Mouse (Mus musculus): ENCODE measurements around the gene Osbpl7. TPM values are rescaled to one million over a fixed set of nuclear protein-coding genes. Genes with fewer than 3 reads are reported as not detected.

Osbpl7 gene
- total RNA-seq, 2 experiments from 2014 or later = 7.9 to 24.4 TPM

Other genes with a start within 250 kb of the Osbpl7 start
- 22.2 and 39.8 TPM in 2 replicates for gene Nfe2l1, start 220.7 kb upstream of the Osbpl7 start, total RNA-seq (2014; fragmentation: Nextera tagmentation)
- 35.2 and 39.9 TPM in 2 replicates for gene Nfe2l1, start 220.7 kb upstream of the Osbpl7 start, total RNA-seq (2017)
- 1.4 and 7.4 TPM in 2 replicates for gene Copz2, start 200.8 kb upstream of the Osbpl7 start, total RNA-seq (2014; fragmentation: Nextera tagmentation)
- 3.9 and 4.4 TPM in 2 replicates for gene Copz2, start 200.8 kb upstream of the Osbpl7 start, total RNA-seq (2017)
- 53.6 and 66.7 TPM in 2 replicates for gene Cdk5rap3, start 134.1 kb upstream of the Osbpl7 start, total RNA-seq (2014; fragmentation: Nextera tagmentation)
- gene Cdk5rap3, start 134.1 kb upstream of the Osbpl7 start, total RNA-seq (2017) = 68.4 and 68.9 TPM in 2 replicates
- gene Prr15l, start 122.5 kb upstream of the Osbpl7 start, total RNA-seq (2014; fragmentation: Nextera tagmentation) = not detected in 2 replicates
- 0.67 TPM in 1 of 2 replicates, not detected in the other for gene Prr15l, start 122.5 kb upstream of the Osbpl7 start, total RNA-seq (2017)
- 30.1 and 31.9 TPM in 2 replicates for gene Pnpo, start 106.6 kb upstream of the Osbpl7 start, total RNA-seq (2014; fragmentation: Nextera tagmentation)
- 35.0 and 42.1 TPM in 2 replicates for gene Pnpo, start 106.6 kb upstream of the Osbpl7 start, total RNA-seq (2017)
- 19.8 and 22.3 TPM in 2 replicates for gene Sp2, start 67.7 kb upstream of the Osbpl7 start, total RNA-seq (2014; fragmentation: Nextera tagmentation)
- gene Sp2, start 67.7 kb upstream of the Osbpl7 start, total RNA-seq (2017) = 2.2 and 2.8 TPM in 2 replicates
- 0.26 and 0.37 TPM in 2 replicates for gene Sp6, start 37.2 kb upstream of the Osbpl7 start, total RNA-seq (2014; fragmentation: Nextera tagmentation)
- gene Sp6, start 37.2 kb upstream of the Osbpl7 start, total RNA-seq (2017) = not detected in 2 replicates
- gene Scrn2, start 20.7 kb upstream of the Osbpl7 start, total RNA-seq (2014; fragmentation: Nextera tagmentation) = 12.2 and 22.1 TPM in 2 replicates
- 22.0 and 30.0 TPM in 2 replicates for gene Scrn2, start 20.7 kb upstream of the Osbpl7 start, total RNA-seq (2017)
- gene Lrrc46, start 9.2 kb upstream of the Osbpl7 start, total RNA-seq (2014; fragmentation: Nextera tagmentation) = not detected in 2 replicates
- gene Lrrc46, start 9.2 kb upstream of the Osbpl7 start, total RNA-seq (2017) = 0.10 and 1.1 TPM in 2 replicates
- gene Mrpl10, start 9.1 kb upstream of the Osbpl7 start, total RNA-seq (2014; fragmentation: Nextera tagmentation) = 44.6 and 51.7 TPM in 2 replicates
- 22.9 and 23.2 TPM in 2 replicates for gene Mrpl10, start 9.1 kb upstream of the Osbpl7 start, total RNA-seq (2017)
- not detected in 2 replicates for gene Tbx21, start 64.7 kb downstream of the Osbpl7 start, total RNA-seq (2014; fragmentation: Nextera tagmentation)
- gene Tbx21, start 64.7 kb downstream of the Osbpl7 start, total RNA-seq (2017) = 0.26 TPM in 1 of 2 replicates, not detected in the other
- 8.0 and 8.5 TPM in 2 replicates for gene Tbkbp1, start 100.9 kb downstream of the Osbpl7 start, total RNA-seq (2014; fragmentation: Nextera tagmentation)
- gene Tbkbp1, start 100.9 kb downstream of the Osbpl7 start, total RNA-seq (2017) = 1.1 and 6.6 TPM in 2 replicates
- gene Kpnb1, start 137.3 kb downstream of the Osbpl7 start, total RNA-seq (2014; fragmentation: Nextera tagmentation) = 165 and 169 TPM in 2 replicates
- 300 and 382 TPM in 2 replicates for gene Kpnb1, start 137.3 kb downstream of the Osbpl7 start, total RNA-seq (2017)
- gene Npepps, start 230.0 kb downstream of the Osbpl7 start, total RNA-seq (2014; fragmentation: Nextera tagmentation) = 46.9 and 69.3 TPM in 2 replicates
- 21.6 and 31.3 TPM in 2 replicates for gene Npepps, start 230.0 kb downstream of the Osbpl7 start, total RNA-seq (2017)

All from granulocyte monocyte progenitor cell, adult 5-6 weeks (primary cell).